Mouse (Mus musculus) kidney, adult 2 months (tissue): ENCODE data around the gene Anks1.

Source experiments
- CTCF ChIP-seq: fragments of 200-500 bp; conservative IDR thresholded peaks from 2 replicates; pipeline ENCODE4 v1.5.1; 2011; ENCODE audit warnings: low read depth, mild to moderate bottlenecking, control low read depth, low read length, moderate library complexity, mixed read lengths; ENCODE audit not compliant: insufficient read depth, insufficient read length
- POLR2A ChIP-seq: fragments of 200-500 bp; IDR thresholded peaks from one replicate; pipeline ENCODE4 v1.6.1; 2011; ENCODE audit warnings: low read depth, low read length, control low read depth

GRCm38 (mm10) chr17:27883129-27883528 is 26.0 kb upstream of the Anks1 start:
- TF ChIP-seq POLR2A (no peak), CTCF (no peak)
